Mouse (Mus musculus) heart, embryonic 14.5 days (tissue): Measurements from ENCODE around the gene Smarcc2. TPM values are rescaled to one million over a fixed set of nuclear protein-coding genes. Genes with fewer than 3 reads are reported as not detected.

Experiments
- ATAC-seq: fragments of 200-750 bp; cut with Nextera tagmentation; 2 replicates; pipeline ENCODE4 v1.8.0; 2017; ENCODE audit warnings: low read depth, moderate TSS enrichment; ENCODE audit not compliant: insufficient number of reproducible peaks, insufficient read depth, low FRiP score
- H3K27ac ChIP-seq, 2 experiments: fragments of 200-500 bp in 1 of 2; fragments of 300-500 bp in 1 of 2; sonication (generic) in 1 of 2; replicated peaks in 1 of 2; 2 replicates each; pipeline ENCODE4 v1.5.1; 2012 to 2014; ENCODE audit warnings: low read depth in 2 of 2, low read length in 2 of 2, control low read depth in 1 of 2, mild to moderate bottlenecking in 1 of 2, mixed read lengths in 1 of 2; ENCODE audit not compliant: control insufficient read depth in 1 of 2, insufficient read depth in 1 of 2
- H3K27me3 ChIP-seq: fragments of 300-500 bp; sonication (generic); 2 replicates; pipeline ENCODE4 v1.6.1; 2014; ENCODE audit warnings: mild to moderate bottlenecking, low read length, control low read depth; ENCODE audit not compliant: control insufficient read depth, insufficient read depth
- H3K36me3 ChIP-seq: fragments of 300-500 bp; sonication (generic); 2 replicates; pipeline ENCODE4 v1.6.1; 2014; ENCODE audit warnings: mild to moderate bottlenecking, control low read depth, low read length, mixed read lengths; ENCODE audit not compliant: control insufficient read depth, insufficient read depth
- H3K4me1 ChIP-seq, 2 experiments: fragments of 200-500 bp in 1 of 2; fragments of 300-500 bp in 1 of 2; sonication (generic) in 1 of 2; 2 replicates each; pipeline ENCODE4 v1.6.1; 2012 to 2014; ENCODE audit warnings: low read length in 2 of 2, control low read depth in 1 of 2, mixed read lengths in 1 of 2; ENCODE audit not compliant: control insufficient read depth in 2 of 2, insufficient read depth in 2 of 2
- H3K4me2 ChIP-seq: fragments of 300-500 bp; sonication (generic); 2 replicates; pipeline ENCODE4 v1.6.1; 2014; ENCODE audit warnings: mild to moderate bottlenecking, low read length
- H3K4me3 ChIP-seq, 2 experiments: fragments of 200-500 bp in 1 of 2; fragments of 300-500 bp in 1 of 2; sonication (generic) in 1 of 2; 2 replicates each; pipeline ENCODE4 v1.5.1; 2012 to 2014; ENCODE audit warnings: low read length in 2 of 2, mild to moderate bottlenecking in 2 of 2, control low read depth in 1 of 2, low read depth in 1 of 2, moderate library complexity in 1 of 2; ENCODE audit not compliant: control insufficient read depth in 1 of 2, insufficient read depth in 1 of 2
- H3K9ac ChIP-seq: fragments of 300-500 bp; sonication (generic); 2 replicates; pipeline ENCODE4 v1.6.1; 2014; ENCODE audit warnings: mild to moderate bottlenecking, low read length
- H3K9me3 ChIP-seq: fragments of 300-500 bp; sonication (generic); 2 replicates; pipeline ENCODE4 v1.6.1; 2016; ENCODE audit warnings: low read length, control low read depth; ENCODE audit not compliant: control insufficient read depth
- WGBS: fragments of 180-500 bp; shearing (Covaris S2); extraction: QIAGEN DNeasy Blood & Tissue Kit; methylation state at CpG from one replicate; pipeline ENCODE4 v1.1.7; 2014; 5-methylcytosine and 5-hydroxymethylcytosine counted together
- microRNA-seq: library from miRNA; unstranded; fragments of <30 nt; microRNA quantifications from one replicate; pipeline ENCODE4, GENCODE M21; 2016
- polyA plus RNA-seq: library from polyadenylated mRNA; unstranded; fragments of >200 nt; fragmentation: Nextera tagmentation; extraction: Ambion mirVana; gene quantifications from 2 replicates; pipeline ENCODE4 v1.2.1, GENCODE M21; 2014

Gene Smarcc2
- polyA plus RNA-seq, 1 experiment from 2014 or later: 62.4 TPM

DNA sequence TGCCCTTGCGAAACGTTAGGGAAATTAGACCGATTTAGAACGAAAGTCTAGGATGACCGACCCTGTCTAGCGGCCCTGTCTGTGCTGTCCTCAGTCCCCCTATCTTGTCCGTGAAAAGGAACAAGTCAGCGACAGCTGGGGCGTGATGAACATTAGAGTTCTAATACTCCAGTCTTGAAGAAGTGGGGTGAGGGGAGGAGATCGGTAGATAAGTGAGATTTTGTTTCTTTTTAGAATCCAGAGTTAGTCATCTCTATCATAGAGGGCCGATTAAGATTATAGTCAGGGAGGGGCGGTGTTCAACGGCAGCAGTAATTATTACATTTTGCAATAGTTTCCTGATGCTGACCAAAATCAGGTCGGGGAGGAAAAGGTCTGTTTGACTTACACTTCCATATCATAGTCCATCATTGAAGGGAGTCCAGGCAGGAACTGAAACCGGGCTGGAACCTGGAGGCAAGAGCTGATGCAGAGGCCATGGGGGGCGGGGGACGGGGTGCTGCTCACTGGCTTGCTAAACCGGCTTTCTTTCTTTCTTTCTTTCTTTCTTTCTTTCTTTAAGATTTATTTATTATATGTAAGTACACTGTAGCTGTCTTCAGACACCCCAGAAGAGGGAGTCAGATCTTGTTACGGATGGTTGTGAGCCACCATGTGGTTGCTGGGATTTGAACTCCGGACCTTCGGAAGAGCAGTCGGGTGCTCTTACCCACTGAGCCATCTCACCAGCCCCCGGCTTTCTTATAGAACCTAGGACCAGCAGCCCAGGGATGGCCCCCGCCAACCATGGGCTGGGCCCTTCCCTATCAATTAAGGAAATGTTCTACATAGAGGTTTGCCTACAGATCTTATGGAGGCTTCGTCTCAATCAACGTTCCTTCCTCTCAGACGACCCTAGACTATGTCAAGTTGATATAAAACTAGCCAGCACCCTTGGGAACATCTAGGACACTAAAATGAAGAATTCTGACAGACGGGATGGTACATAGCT, 67.6 kb downstream of the Smarcc2 start:
- no peaks in the 10 kb centered on the region for H3K27me3 ChIP-seq
- peak overlapping the region; percentile 64 to 87 for H3K4me3 ChIP-seq
- no peaks in the 10 kb centered on the region for H3K9me3 ChIP-seq
- WGBS: 28% methylated on average over 28 of the region's 28 CpGs
- H3K36me3 ChIP-seq: peaks cover 8% of the 10 kb centered on the region
- H3K4me1 ChIP-seq: peaks cover 7 to 13% of the 10 kb centered on the region in 2 experiments; a peak in 3 of 4 replicates
- peak overlapping the region; percentile 98 for H3K4me2 ChIP-seq
- no peak for ATAC-seq
- H3K9ac ChIP-seq: peak overlapping the region; percentile 67
- peak overlapping the region; percentile 59 to 84; a peak in 3 of 4 replicates for H3K27ac ChIP-seq

DNA sequence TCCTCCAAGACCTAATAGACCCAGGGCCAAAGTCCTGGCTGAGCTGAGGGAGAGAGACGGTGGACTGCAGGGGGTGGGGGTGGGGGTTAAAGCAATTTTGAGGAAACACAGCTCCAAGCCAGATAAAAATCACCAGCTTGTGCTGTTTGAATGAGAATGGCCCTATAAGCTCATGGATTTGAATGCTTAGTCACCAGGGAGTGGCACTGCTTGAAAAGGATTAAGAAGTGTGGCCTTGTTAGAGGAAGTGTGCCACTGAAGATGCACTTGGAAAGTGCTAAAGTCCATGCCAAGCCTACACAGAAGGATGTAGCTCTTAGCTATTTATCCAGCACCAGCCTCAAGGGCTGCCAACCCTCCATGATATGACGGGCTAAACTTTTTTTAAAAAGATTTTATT, 76.2 kb downstream of the Smarcc2 start:
- no peaks in the 10 kb centered on the region for H3K9me3 ChIP-seq
- WGBS: 84% methylated on average over 2 of the region's 2 CpGs
- peaks cover 0 to 4% of the 10 kb centered on the region in 2 experiments; a peak in 1 of 4 replicates for H3K4me1 ChIP-seq
- H3K36me3 ChIP-seq: no peaks in the 10 kb centered on the region
- H3K9ac ChIP-seq: no peak overlapping the region
- no peak for ATAC-seq
- H3K27ac ChIP-seq: no peak overlapping the region
- H3K4me3 ChIP-seq: no peak overlapping the region
- no peak overlapping the region for H3K4me2 ChIP-seq
- H3K27me3 ChIP-seq: no peaks in the 10 kb centered on the region

DNA sequence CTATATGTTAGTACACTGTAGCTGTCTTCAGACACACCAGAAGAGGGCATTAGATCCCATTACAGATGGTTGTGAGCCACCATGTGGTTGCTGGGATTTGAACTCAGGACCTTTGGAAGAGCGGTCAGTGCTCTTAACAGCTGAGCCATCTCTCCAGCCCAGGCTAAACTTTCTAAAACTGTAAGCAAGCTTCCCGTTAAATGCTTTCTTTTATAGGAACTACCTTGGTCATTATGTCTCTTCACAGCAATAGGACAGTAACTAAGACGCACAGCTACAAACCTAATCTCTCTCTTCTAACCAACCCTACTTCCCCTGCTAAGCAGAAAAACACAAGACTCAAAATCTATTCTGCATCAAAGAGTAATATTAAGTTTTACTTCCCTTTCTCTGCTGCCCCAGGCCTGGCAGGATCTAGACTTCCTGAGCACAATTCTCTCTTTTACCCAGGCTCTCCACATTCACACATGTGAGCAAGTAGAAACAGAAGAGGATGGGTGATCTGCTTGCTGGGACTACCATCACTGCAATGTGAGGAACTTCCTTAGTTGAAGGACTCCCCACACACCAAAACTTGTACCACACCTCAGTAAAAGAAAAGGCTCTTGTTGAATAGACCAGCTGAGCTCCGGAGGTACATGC, 76.7 kb downstream of the Smarcc2 start:
- Histone ChIP-seq H3K27ac (no peak overlapping the region), H3K4me1 (peaks cover 0 to 4% of the 10 kb centered on the region in 2 experiments; a peak in 1 of 4 replicates), H3K36me3 (no peaks in the 10 kb centered on the region), H3K9ac (no peak overlapping the region), H3K4me3 (peak overlapping the region in 1 of 2 experiments; percentile 8; a peak in 1 of 4 replicates), H3K27me3 (no peaks in the 10 kb centered on the region), H3K4me2 (peak overlapping the region; percentile 54), H3K9me3 (no peaks in the 10 kb centered on the region)
- WGBS: 77% methylated on average over 4 of the region's 4 CpGs
- 0 out of 2 replicates have a peak, but pooled peaks have one; percentile 4 for ATAC-seq

DNA sequence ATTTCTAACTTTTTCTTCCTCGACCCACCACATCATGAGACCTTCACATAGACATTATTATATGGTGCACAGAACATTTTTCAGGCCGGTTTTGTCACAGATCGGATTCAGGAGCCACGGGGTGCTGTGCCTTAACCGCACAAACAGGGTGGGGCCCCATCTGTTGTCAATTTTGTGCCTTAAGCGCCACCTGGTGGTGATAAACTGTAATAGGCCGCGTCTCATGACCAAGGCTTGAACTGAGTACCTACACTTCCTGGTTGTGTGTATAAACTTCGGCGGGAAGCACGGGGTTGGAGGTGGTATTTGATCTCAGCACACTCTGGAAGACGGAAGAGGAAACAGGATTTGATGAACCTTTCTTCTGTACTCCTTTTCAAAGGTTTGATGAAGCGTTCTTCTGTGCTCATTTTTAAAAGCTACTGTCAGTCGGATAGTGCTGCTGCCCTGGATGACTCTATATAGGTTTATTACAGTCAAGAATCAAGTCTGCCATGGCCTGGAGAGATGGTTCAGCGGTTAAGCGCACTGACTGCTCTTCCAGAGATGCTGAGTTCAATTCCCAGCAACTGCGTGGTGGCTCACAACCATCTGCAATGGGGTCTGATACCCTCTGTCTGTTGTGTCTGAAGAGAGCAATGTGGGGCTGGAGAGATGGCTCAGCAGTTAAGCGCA, 77.4 kb downstream of the Smarcc2 start:
- H3K27ac ChIP-seq: peak overlapping the region in 1 of 2 experiments; percentile 15; a peak in 1 of 4 replicates
- ATAC-seq: peak; percentile 83
- peak overlapping the region; percentile 54 for H3K4me2 ChIP-seq
- H3K4me3 ChIP-seq: peak overlapping the region in 1 of 2 experiments; percentile 8; a peak in 2 of 4 replicates
- no peaks in the 10 kb centered on the region for H3K9me3 ChIP-seq
- WGBS: 13% methylated on average over 18 of the region's 18 CpGs
- H3K9ac ChIP-seq: peak overlapping the region; percentile 54
- no peaks in the 10 kb centered on the region for H3K27me3 ChIP-seq
- peaks cover 0 to 4% of the 10 kb centered on the region in 2 experiments; a peak in 1 of 4 replicates for H3K4me1 ChIP-seq
- no peaks in the 10 kb centered on the region for H3K36me3 ChIP-seq

DNA sequence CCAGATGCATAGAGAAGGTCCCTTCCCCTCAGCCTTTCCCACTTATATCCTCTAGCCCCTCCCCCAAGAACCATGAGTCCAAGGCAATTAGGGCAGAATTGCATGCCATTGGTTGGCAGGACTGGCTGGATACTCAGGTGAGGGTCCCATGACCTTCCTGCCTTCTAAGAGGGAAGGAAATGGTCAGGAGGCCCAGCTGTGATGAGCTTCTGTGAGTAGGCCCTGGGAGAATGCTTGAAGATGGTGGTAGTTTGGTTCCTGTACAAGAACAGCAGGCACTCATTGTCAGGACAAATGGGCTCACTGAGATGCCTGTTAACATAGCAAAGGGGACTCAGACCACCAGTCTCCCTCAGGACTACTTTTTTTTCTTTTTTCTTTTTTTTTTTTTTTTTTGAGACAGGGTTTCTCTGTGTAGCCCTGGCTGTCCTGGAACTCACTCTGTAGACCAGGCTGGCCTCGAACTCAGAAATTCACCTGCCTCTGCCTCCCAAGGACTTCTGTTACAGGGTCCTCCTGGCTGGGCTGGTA, 79.4 kb downstream of the Smarcc2 start:
- Histone ChIP-seq H3K9me3 (no peaks in the 10 kb centered on the region), H3K9ac (no peak overlapping the region), H3K27ac (no peak overlapping the region), H3K4me3 (no peak overlapping the region), H3K36me3 (peaks cover 14% of the 10 kb centered on the region), H3K4me1 (peaks cover 0 to 9% of the 10 kb centered on the region in 2 experiments; a peak in 1 of 4 replicates), H3K4me2 (no peak overlapping the region), H3K27me3 (no peaks in the 10 kb centered on the region)
- no peak for ATAC-seq
- WGBS: 83% methylated on average over 1 of the region's 1 CpGs

Small RNA genes within 50 kb of the gene (microRNA-seq; reads per million reads assigned to microRNA genes)
- gene Mir6916 (not detected), gene Mir8105 (not detected)

Other genes with a start within 250 kb of the Smarcc2 start
- 44.2 and 47.6 TPM in 2 replicates for gene Spryd4, start 247.4 kb upstream of the Smarcc2 start, polyA plus RNA-seq
- not detected in 2 replicates for gene Mip, start 233.4 kb upstream of the Smarcc2 start, polyA plus RNA-seq
- gene Timeless, start 227.2 kb upstream of the Smarcc2 start, polyA plus RNA-seq: 23.6 and 25.2 TPM in 2 replicates
- 0.15 TPM in 1 of 2 replicates, not detected in the other for gene Apon, start 205.2 kb upstream of the Smarcc2 start, polyA plus RNA-seq
- not detected in 2 replicates for gene Apof, start 190.6 kb upstream of the Smarcc2 start, polyA plus RNA-seq
- gene Stat2, start 188.7 kb upstream of the Smarcc2 start, polyA plus RNA-seq: 10.0 and 10.9 TPM in 2 replicates
- gene Il23a, start 160.5 kb upstream of the Smarcc2 start, polyA plus RNA-seq: 3.3 and 4.3 TPM in 2 replicates
- gene Pan2, start 155.9 kb upstream of the Smarcc2 start, polyA plus RNA-seq: 28.8 and 29.6 TPM in 2 replicates
- gene Cnpy2, start 136.8 kb upstream of the Smarcc2 start, polyA plus RNA-seq: 213 and 243 TPM in 2 replicates
- 493 and 524 TPM in 2 replicates for gene Cs, start 121.5 kb upstream of the Smarcc2 start, polyA plus RNA-seq
- 23.5 TPM in 2 replicates for gene Coq10a, start 90.3 kb upstream of the Smarcc2 start, polyA plus RNA-seq
- gene Ankrd52, start 82.1 kb upstream of the Smarcc2 start, polyA plus RNA-seq: 7.9 and 9.9 TPM in 2 replicates
- gene Slc39a5, start 58.0 kb upstream of the Smarcc2 start, polyA plus RNA-seq: not detected in 2 replicates
- 64.5 and 66.6 TPM in 2 replicates for gene Nabp2, start 47.8 kb upstream of the Smarcc2 start, polyA plus RNA-seq
- gene Rnf41, start 47.6 kb upstream of the Smarcc2 start, polyA plus RNA-seq: 23.7 and 24.6 TPM in 2 replicates
- gene Myl6, start 34.9 kb downstream of the Smarcc2 start, polyA plus RNA-seq: 1,060 and 1,246 TPM in 2 replicates
- 5.0 and 5.5 TPM in 2 replicates for gene Myl6b, start 39.4 kb downstream of the Smarcc2 start, polyA plus RNA-seq
- 17.3 and 17.8 TPM in 2 replicates for gene Esyt1, start 66.6 kb downstream of the Smarcc2 start, polyA plus RNA-seq
- 7.3 and 8.2 TPM in 2 replicates for gene Zc3h10, start 88.5 kb downstream of the Smarcc2 start, polyA plus RNA-seq
- 2,755 and 3,168 TPM in 2 replicates for gene Rpl41, start 90.1 kb downstream of the Smarcc2 start, polyA plus RNA-seq
- gene Pa2g4, start 106.7 kb downstream of the Smarcc2 start, polyA plus RNA-seq: 123 TPM in 2 replicates
- gene Erbb3, start 130.4 kb downstream of the Smarcc2 start, polyA plus RNA-seq: 2.9 and 3.5 TPM in 2 replicates
- gene Rps26, start 167.5 kb downstream of the Smarcc2 start, polyA plus RNA-seq: 540 and 605 TPM in 2 replicates
- 1.5 and 1.8 TPM in 2 replicates for gene Ikzf4, start 186.7 kb downstream of the Smarcc2 start, polyA plus RNA-seq
- 9.9 and 11.4 TPM in 2 replicates for gene Suox, start 214.8 kb downstream of the Smarcc2 start, polyA plus RNA-seq
- gene Rab5b, start 237.0 kb downstream of the Smarcc2 start, polyA plus RNA-seq: 56.7 and 58.3 TPM in 2 replicates
- gene Pmel, start 244.9 kb downstream of the Smarcc2 start, polyA plus RNA-seq: 3.6 and 4.7 TPM in 2 replicates
- 89.2 and 90.3 TPM in 2 replicates for gene Cdk2, start 245.8 kb downstream of the Smarcc2 start, polyA plus RNA-seq